Mouse (Mus musculus): Measurements from ENCODE around the gene Chd5. TPM values are rescaled to one million over a fixed set of nuclear protein-coding genes. Genes with fewer than 3 reads are reported as not detected.

The Chd5 gene
- polyA plus RNA-seq, 1 experiment from 2014 or later, result 0.10 TPM

- DNase-seq (ENCODE audit: low spot score), result no peak
These were observed 47.2 kb downstream of the Chd5 start for GRCm38 (mm10) chr4:152385644-152386043.

GRCm38 (mm10) chr4:152392192-152392591 lies 53.7 kb downstream of the Chd5 start:
- DNase-seq (ENCODE audit: low spot score), result no peak
- H3K4me1 ChIP-seq (replicated peaks), result peaks cover 13% of the 10 kb centered on the region
- no peak overlapping the region for H3K4me3 ChIP-seq
- H3K36me3 ChIP-seq, result no peaks in the 10 kb centered on the region
- H3K9me3 ChIP-seq, result no peaks in the 10 kb centered on the region
- WGBS, result 79% methylated on average over 5 of the region's 5 CpGs
- peak overlapping the region; percentile 16; the same call in 1 of the 2 replicates for H3K27ac ChIP-seq
- H3K27me3 ChIP-seq (ENCODE audit: insufficient read depth, poor library complexity, severe bottlenecking), result no peaks in the 10 kb centered on the region

More at GRCm38 (mm10) chr4:152385644-152386043, 47.2 kb downstream of the Chd5 start:
- H3K36me3 ChIP-seq, result no peaks in the 10 kb centered on the region
- WGBS, result 69% methylated on average over 16 of the region's 16 CpGs
- no peaks in the 10 kb centered on the region for H3K9me3 ChIP-seq
- H3K4me1 ChIP-seq (replicated peaks), result peaks cover 7% of the 10 kb centered on the region
- H3K4me3 ChIP-seq, result no peak overlapping the region
- H3K27me3 ChIP-seq (ENCODE audit: insufficient read depth, poor library complexity, severe bottlenecking), result no peaks in the 10 kb centered on the region
- H3K27ac ChIP-seq, result no peak overlapping the region

- Histone ChIP-seq H3K36me3 (no peaks in the 10 kb centered on the region), H3K4me1 (replicated peaks) (peaks cover 13% of the 10 kb centered on the region), H3K4me3 (no peak overlapping the region), H3K9me3 (no peaks in the 10 kb centered on the region), H3K27ac (no peak overlapping the region; the same call in 1 of the 2 replicates), H3K27me3 (ENCODE audit: insufficient read depth, poor library complexity, severe bottlenecking) (no peaks in the 10 kb centered on the region)
- no peak for DNase-seq (ENCODE audit: low spot score)
- 88% methylated on average over 17 of the region's 17 CpGs for WGBS
These were observed 54.2 kb downstream of the Chd5 start for GRCm38 (mm10) chr4:152392627-152393026.

DNA sequence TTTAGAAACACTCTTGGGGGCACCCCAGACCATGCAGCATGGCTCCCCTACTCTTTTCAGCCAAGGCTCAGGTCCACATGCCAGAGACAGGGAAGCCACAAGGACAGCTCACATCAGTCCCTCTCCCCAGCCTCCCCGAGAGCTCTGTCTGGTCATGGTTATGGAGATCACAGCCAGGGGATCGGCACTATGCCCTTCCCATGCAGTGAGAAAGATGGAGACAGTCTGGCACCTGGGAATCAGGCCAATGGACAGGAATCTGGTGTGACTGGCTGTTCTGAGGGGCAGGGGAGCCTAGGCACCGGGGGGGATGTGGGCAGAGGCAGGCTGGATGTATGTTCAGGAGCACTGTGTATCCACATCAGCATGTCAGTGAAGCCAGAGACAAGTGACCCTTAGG lies 60.5 kb downstream of the Chd5 start:
- Histone ChIP-seq H3K27ac (no peak overlapping the region), H3K36me3 (no peaks in the 10 kb centered on the region), H3K9me3 (no peaks in the 10 kb centered on the region), H3K27me3 (ENCODE audit: insufficient read depth, poor library complexity, severe bottlenecking) (no peaks in the 10 kb centered on the region), H3K4me3 (no peak overlapping the region), H3K4me1 (replicated peaks) (0 out of 2 replicates have a peak, but pooled peaks cover 7% of the 10 kb centered on the region)
- no peak for DNase-seq (ENCODE audit: low spot score)
- WGBS, result 80% methylated on average over 3 of the region's 3 CpGs

GRCm38 (mm10) chr4:152405143-152405542 lies 66.7 kb downstream of the Chd5 start:
- Histone ChIP-seq H3K4me1 (replicated peaks) (0 out of 2 replicates have a peak, but pooled peaks cover 9% of the 10 kb centered on the region), H3K36me3 (no peaks in the 10 kb centered on the region), H3K4me3 (no peak overlapping the region), H3K9me3 (no peaks in the 10 kb centered on the region), H3K27me3 (ENCODE audit: insufficient read depth, poor library complexity, severe bottlenecking) (no peaks in the 10 kb centered on the region), H3K27ac (no peak overlapping the region)
- no peak for DNase-seq (ENCODE audit: low spot score)
- 78% methylated on average over 6 of the region's 6 CpGs for WGBS

GRCm38 (mm10) chr4:152405671-152406201 lies 67.3 kb downstream of the Chd5 start:
- Histone ChIP-seq H3K9me3 (no peaks in the 10 kb centered on the region), H3K27ac (no peak overlapping the region), H3K4me3 (no peak overlapping the region), H3K27me3 (ENCODE audit: insufficient read depth, poor library complexity, severe bottlenecking) (no peaks in the 10 kb centered on the region), H3K4me1 (replicated peaks) (0 out of 2 replicates have a peak, but pooled peaks cover 6% of the 10 kb centered on the region), H3K36me3 (no peaks in the 10 kb centered on the region)
- WGBS, result 86% methylated on average over 7 of the region's 7 CpGs
- DNase-seq (ENCODE audit: low spot score), result no peak

DNA sequence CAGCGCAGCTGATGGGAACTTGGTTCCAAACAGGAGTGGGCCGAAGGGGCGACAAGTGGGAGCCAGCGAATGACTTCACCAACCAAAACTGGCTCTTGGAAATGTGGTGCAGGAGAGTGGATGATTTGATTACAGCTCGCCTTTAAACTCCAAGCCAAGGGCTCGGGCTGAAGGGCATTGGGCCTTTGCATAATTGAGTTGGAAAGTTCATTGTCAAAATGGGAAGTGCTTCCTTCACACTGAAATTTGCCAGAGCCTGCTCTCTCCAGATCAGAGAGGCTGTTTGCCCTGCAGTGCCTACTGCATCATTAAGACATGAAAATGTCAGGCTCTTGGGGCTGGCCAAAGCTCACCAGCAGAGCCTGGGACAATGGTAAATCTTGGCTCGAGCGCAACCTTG lies 68.1 kb downstream of the Chd5 start:
- no peaks in the 10 kb centered on the region for H3K36me3 ChIP-seq
- DNase-seq (ENCODE audit: low spot score), result no peak
- no peaks in the 10 kb centered on the region for H3K27me3 ChIP-seq (ENCODE audit: insufficient read depth, poor library complexity, severe bottlenecking)
- no peak overlapping the region for H3K27ac ChIP-seq
- 84% methylated on average over 8 of the region's 8 CpGs for WGBS
- H3K4me3 ChIP-seq, result no peak overlapping the region
- H3K4me1 ChIP-seq (replicated peaks), result 0 out of 2 replicates have a peak, but pooled peaks cover 6% of the 10 kb centered on the region
- H3K9me3 ChIP-seq, result no peaks in the 10 kb centered on the region

GRCm38 (mm10) chr4:152410961-152411360 lies 72.5 kb downstream of the Chd5 start:
- WGBS, result 87% methylated on average over 13 of the region's 13 CpGs
- Histone ChIP-seq H3K27me3 (ENCODE audit: insufficient read depth, poor library complexity, severe bottlenecking) (no peaks in the 10 kb centered on the region), H3K27ac (no peak overlapping the region), H3K9me3 (no peaks in the 10 kb centered on the region), H3K4me1 (replicated peaks) (peaks cover 11% of the 10 kb centered on the region), H3K4me3 (no peak overlapping the region), H3K36me3 (no peaks in the 10 kb centered on the region)
- DNase-seq (ENCODE audit: low spot score), result no peak

GRCm38 (mm10) chr4:152412524-152413080 lies 74.2 kb downstream of the Chd5 start:
- DNase-seq (ENCODE audit: low spot score), result no peak

DNA sequence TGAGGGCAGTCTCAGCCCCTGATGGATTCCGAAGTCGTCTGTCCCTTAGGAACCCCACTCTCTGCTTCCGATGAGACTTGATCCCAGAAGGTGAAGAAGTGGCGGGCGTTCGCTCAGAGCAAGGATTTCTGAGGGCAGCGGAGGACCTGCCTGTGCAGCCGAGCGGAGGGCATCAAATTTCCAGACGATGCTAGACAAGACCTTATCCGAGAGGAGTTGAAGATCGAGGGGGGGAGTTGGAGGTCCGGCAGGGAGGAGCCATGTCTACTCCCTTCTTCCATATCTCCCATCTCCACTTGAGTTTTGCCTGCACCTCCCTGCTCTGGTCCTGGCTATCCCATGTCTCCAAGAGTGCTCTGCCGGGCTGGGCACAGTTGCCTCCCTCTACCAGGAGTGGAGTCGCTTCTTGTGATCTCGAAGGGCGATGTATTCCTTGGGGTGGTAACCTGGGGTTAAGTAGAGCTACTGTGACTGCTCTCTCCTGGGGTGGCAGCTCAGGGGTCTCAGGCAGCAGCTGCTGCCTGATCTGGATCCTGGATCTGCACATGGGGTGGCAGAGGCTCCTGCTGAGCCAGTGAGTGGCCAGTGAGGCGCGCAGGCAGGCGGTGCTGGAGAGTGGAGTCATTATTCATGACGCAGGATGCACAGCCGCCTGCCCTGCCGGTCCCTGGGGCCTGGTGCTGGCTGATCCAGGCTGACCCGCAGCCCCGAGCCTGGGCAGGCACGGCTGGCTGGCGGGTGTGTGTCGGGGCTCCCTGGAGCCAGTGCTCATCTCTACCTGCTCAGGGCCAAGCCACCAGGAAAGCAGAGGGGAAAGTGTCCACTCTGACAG lies 80.0 kb downstream of the Chd5 start:
- DNase-seq (ENCODE audit: low spot score), result peak; percentile 19
- H3K9me3 ChIP-seq, result no peaks in the 10 kb centered on the region
- H3K27ac ChIP-seq, result 0 out of 2 replicates have a peak overlapping the region, but pooled peaks have one; percentile 35
- no peaks in the 10 kb centered on the region for H3K27me3 ChIP-seq (ENCODE audit: insufficient read depth, poor library complexity, severe bottlenecking)
- peaks cover 30% of the 10 kb centered on the region for H3K4me1 ChIP-seq (replicated peaks)
- H3K36me3 ChIP-seq, result no peaks in the 10 kb centered on the region
- H3K4me3 ChIP-seq, result no peak overlapping the region
- WGBS, result 36% methylated on average over 28 of the region's 28 CpGs

More at GRCm38 (mm10) chr4:152412524-152413080, 74.2 kb downstream of the Chd5 start:
- peaks cover 16% of the 10 kb centered on the region for H3K4me1 ChIP-seq (replicated peaks)
- H3K9me3 ChIP-seq, result no peaks in the 10 kb centered on the region
- H3K27ac ChIP-seq, result 0 out of 2 replicates have a peak overlapping the region, but pooled peaks have one; percentile 8
- H3K27me3 ChIP-seq (ENCODE audit: insufficient read depth, poor library complexity, severe bottlenecking), result no peaks in the 10 kb centered on the region
- no peaks in the 10 kb centered on the region for H3K36me3 ChIP-seq
- no peak overlapping the region for H3K4me3 ChIP-seq
- 83% methylated on average over 3 of the region's 3 CpGs for WGBS

GRCm38 (mm10) chr4:152423576-152423975 lies 85.1 kb downstream of the Chd5 start:
- no peaks in the 10 kb centered on the region for H3K9me3 ChIP-seq
- no peak for DNase-seq (ENCODE audit: low spot score)
- H3K27me3 ChIP-seq (ENCODE audit: insufficient read depth, poor library complexity, severe bottlenecking), result no peaks in the 10 kb centered on the region
- WGBS, result 89% methylated on average over 6 of the region's 6 CpGs
- H3K27ac ChIP-seq, result no peak overlapping the region
- no peak overlapping the region for H3K4me3 ChIP-seq
- H3K4me1 ChIP-seq (replicated peaks), result peaks cover 16% of the 10 kb centered on the region
- no peaks in the 10 kb centered on the region for H3K36me3 ChIP-seq

DNA sequence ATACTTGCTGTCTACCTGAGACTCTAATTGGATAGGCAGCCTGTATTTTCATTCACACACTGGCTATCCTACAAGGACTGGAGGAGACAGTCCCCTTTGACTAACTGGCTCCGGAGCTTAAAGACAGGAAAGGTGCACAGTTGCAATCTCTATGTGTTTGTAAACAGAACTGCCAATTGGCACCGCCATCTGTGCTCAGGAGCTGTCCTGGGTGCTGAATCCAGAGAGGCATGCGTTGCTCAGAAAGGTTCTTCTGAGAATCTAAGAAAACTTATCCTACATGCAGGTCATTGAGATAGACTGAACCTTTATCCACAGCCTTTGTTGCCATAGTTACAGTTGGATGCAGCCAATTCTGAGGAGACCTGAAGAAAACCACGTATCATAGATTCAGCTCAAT lies 85.9 kb downstream of the Chd5 start:
- peak; percentile 53 for DNase-seq (ENCODE audit: low spot score)
- WGBS, result 39% methylated on average over 4 of the region's 4 CpGs
- Histone ChIP-seq H3K27ac (no peak overlapping the region), H3K9me3 (no peaks in the 10 kb centered on the region), H3K36me3 (no peaks in the 10 kb centered on the region), H3K27me3 (ENCODE audit: insufficient read depth, poor library complexity, severe bottlenecking) (no peaks in the 10 kb centered on the region), H3K4me1 (replicated peaks) (peaks cover 12% of the 10 kb centered on the region), H3K4me3 (no peak overlapping the region)

- no peak overlapping the region for H3K4me3 ChIP-seq
- no peaks in the 10 kb centered on the region for H3K27me3 ChIP-seq (ENCODE audit: insufficient read depth, poor library complexity, severe bottlenecking)
- no peaks in the 10 kb centered on the region for H3K36me3 ChIP-seq
- 73% methylated on average over 5 of the region's 5 CpGs for WGBS
- no peak overlapping the region for H3K27ac ChIP-seq
- H3K4me1 ChIP-seq (replicated peaks), result peaks cover 13% of the 10 kb centered on the region
- peak; percentile 53 for DNase-seq (ENCODE audit: low spot score)
- no peaks in the 10 kb centered on the region for H3K9me3 ChIP-seq
These were observed 86.5 kb downstream of the Chd5 start for GRCm38 (mm10) chr4:152424922-152425321.

Measured in hindbrain, embryonic 10.5 days (tissue).